Mouse (Mus musculus) stomach, embryonic 14.5 days (tissue): Measurements from ENCODE around the gene Tysnd1. TPM values are rescaled to one million over a fixed set of nuclear protein-coding genes. Genes with fewer than 3 reads are reported as not detected.
A peak's percentile ranks its signal among the peaks of the same experiment; 100 is the strongest.

ENCODE experiments used
- ATAC-seq: fragments of 200-750 bp; cut with Nextera tagmentation; 2 replicates; pipeline ENCODE4 v1.8.0; 2017; ENCODE audit warnings: low read depth, moderate TSS enrichment; ENCODE audit not compliant: insufficient number of reproducible peaks, insufficient read depth, low FRiP score
- H3K27ac ChIP-seq: fragments of 300-500 bp; sonication (generic); 2 replicates; pipeline ENCODE4 v1.5.1; 2014; ENCODE audit warnings: mild to moderate bottlenecking, low read length, moderate library complexity, mixed read lengths
- H3K27me3 ChIP-seq: fragments of 300-500 bp; sonication (generic); 2 replicates; pipeline ENCODE4 v1.6.1; 2014; ENCODE audit warnings: low read length, control low read depth, mixed read lengths; ENCODE audit not compliant: control insufficient read depth, insufficient read depth
- H3K36me3 ChIP-seq: fragments of 300-500 bp; sonication (generic); 2 replicates; pipeline ENCODE4 v1.6.1; 2014; ENCODE audit warnings: mild to moderate bottlenecking, control low read depth, low read length, moderate library complexity, mixed read lengths; ENCODE audit not compliant: control insufficient read depth, insufficient read depth
- H3K4me1 ChIP-seq: fragments of 300-500 bp; sonication (generic); 2 replicates; pipeline ENCODE4 v1.6.1; 2014; ENCODE audit warnings: low read length, control low read depth, mixed read lengths; ENCODE audit not compliant: control insufficient read depth, insufficient read depth
- H3K4me2 ChIP-seq: fragments of 300-500 bp; sonication (generic); replicated peaks from 2 replicates; pipeline ENCODE4 v1.6.1; 2014; ENCODE audit warnings: low read depth, low read length, control low read depth
- H3K4me3 ChIP-seq: fragments of 300-500 bp; sonication (generic); 2 replicates; pipeline ENCODE4 v1.5.1; 2014; ENCODE audit warnings: low read depth, low read length, control low read depth
- H3K9ac ChIP-seq: fragments of 300-500 bp; sonication (generic); replicated peaks from 2 replicates; pipeline ENCODE4 v1.6.1; 2014; ENCODE audit warnings: low read depth, mild to moderate bottlenecking, control low read depth, low read length, moderate library complexity, mixed read lengths
- H3K9me3 ChIP-seq: fragments of 300-500 bp; sonication (generic); 2 replicates; pipeline ENCODE4 v1.6.1; 2016; ENCODE audit warnings: low read depth, low read length, control low read depth; ENCODE audit not compliant: control insufficient read depth
- WGBS: fragments of 180-500 bp; shearing (Covaris S2); extraction: QIAGEN DNeasy Blood & Tissue Kit; methylation state at CpG from one replicate; pipeline ENCODE4 v1.1.7; 2014; 5-methylcytosine and 5-hydroxymethylcytosine counted together
- polyA plus RNA-seq: library from polyadenylated mRNA; unstranded; fragments of >200 nt; fragmentation: Nextera tagmentation; extraction: Ambion mirVana; gene quantifications from 2 replicates; pipeline ENCODE4 v1.2.1, GENCODE M21; 2014

Tysnd1 gene
- polyA plus RNA-seq, 1 experiment from 2014 or later = 27.5 TPM

DNA sequence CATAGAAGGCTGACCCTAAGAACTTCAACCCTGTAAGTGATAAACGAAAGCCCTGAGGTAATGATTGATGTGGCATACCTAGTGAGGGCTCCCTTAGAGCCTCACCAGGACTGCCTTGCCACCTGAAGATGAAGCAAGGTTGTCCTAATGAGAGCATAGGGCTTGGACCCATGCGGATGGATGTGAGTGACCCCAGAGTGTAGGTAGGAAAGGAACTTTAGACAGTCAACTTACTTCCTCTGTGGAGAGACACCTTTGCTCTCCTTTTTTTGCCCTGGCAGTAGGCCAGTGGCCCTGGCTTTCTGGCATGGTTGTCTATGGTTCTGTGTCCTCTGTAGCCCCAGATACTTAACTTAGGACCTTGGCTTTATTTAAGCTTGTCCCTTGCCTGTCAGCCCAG, 1.7 kb downstream of the Tysnd1 start:
- Histone ChIP-seq H3K27ac (no peak overlapping the region), H3K4me3 (peak overlapping the region; percentile 98), H3K9ac (0 out of 2 replicates have a peak overlapping the region, but pooled peaks have one; percentile 79), H3K27me3 (no peaks in the 10 kb centered on the region), H3K4me2 (peak overlapping the region; percentile 100), H3K4me1 (peaks cover 14% of the 10 kb centered on the region), H3K9me3 (no peaks in the 10 kb centered on the region), H3K36me3 (peaks cover 17% of the 10 kb centered on the region)
- ATAC-seq = no peak
- WGBS = 79% methylated on average over 2 of the region's 2 CpGs

DNA sequence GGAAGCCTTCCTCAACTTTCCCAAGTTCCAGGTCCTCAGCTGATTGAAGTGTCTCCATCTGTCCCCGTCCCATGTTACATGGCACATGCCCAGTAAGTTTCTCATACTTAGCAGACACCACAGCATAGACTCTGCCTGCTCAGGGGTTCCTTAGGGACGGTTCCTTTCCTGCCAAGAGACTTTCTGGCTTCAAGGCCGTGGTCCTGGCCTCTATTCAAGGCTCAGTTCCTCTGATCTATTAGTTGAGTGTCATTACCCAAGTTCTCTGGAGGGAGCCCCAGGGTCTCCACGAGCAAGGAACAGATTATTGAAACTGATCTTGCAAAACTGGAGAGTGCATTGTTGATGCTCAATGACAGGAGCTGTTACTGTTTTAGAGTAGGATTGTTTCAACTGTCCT, 9.3 kb downstream of the Tysnd1 start:
- Histone ChIP-seq H3K9ac (no peak overlapping the region), H3K27me3 (no peaks in the 10 kb centered on the region), H3K4me3 (no peak overlapping the region), H3K4me2 (no peak overlapping the region), H3K9me3 (no peaks in the 10 kb centered on the region), H3K36me3 (peaks cover 18% of the 10 kb centered on the region; the same call in 1 of the 2 replicates), H3K4me1 (no peaks in the 10 kb centered on the region), H3K27ac (no peak overlapping the region)
- WGBS = 81% methylated on average over 4 of the region's 4 CpGs
- no peak for ATAC-seq

DNA sequence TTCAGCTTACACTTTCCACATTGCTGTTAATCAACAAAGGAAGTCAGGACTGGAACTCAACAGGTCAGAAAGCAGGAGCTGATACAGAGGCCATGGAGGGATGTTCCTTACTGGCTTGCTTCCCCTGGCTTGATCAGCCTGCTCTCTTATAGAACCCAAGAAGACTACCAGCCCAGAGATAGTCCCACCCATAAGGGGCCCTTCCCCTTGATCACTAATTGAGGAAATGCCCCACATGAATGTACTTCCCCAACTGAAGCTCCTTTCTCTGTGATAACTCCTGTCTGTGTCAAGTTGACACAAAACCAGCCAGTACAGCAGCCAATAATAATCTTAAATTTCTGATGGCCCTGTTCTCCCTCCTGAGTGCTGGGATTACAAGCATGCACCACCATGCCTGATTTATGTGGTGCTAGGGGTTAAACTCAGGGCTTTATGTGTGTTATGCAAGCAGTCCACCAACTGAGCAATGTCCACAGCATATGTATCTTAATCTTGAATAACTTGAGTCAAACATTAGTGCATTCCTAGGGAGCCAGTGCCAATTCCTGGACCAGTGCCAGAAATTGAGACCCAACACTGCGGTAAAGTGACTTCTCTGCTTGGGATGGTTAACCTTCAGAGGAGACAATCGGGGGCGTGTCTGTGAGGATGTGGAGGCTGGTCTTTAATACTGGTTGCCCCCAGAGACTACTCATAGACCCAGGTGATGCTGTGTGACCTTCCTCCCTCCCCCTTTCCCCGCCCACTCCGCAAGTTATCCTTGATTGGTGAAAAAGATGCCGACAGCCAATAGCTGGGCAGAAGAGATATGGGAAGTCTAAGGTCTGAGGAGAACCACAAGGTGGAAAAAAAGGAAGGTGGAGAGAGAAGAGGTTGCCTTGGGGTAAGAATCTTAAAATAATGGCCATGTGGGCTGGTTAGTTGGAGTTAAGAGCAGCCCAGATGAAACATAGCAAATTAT, 11.4 kb downstream of the Tysnd1 start:
- Histone ChIP-seq H3K36me3 (peaks cover 14% of the 10 kb centered on the region; the same call in 1 of the 2 replicates), H3K4me3 (no peak overlapping the region), H3K4me2 (no peak overlapping the region), H3K9me3 (no peaks in the 10 kb centered on the region), H3K27ac (no peak overlapping the region), H3K27me3 (no peaks in the 10 kb centered on the region), H3K4me1 (no peaks in the 10 kb centered on the region), H3K9ac (no peak overlapping the region)
- 75% methylated on average over 6 of the region's 6 CpGs for WGBS
- ATAC-seq = no peak

- Histone ChIP-seq H3K4me1 (peaks cover 10% of the 10 kb centered on the region), H3K4me3 (no peak overlapping the region), H3K4me2 (no peak overlapping the region), H3K36me3 (no peaks in the 10 kb centered on the region), H3K27ac (no peak overlapping the region), H3K9ac (no peak overlapping the region), H3K27me3 (no peaks in the 10 kb centered on the region), H3K9me3 (no peaks in the 10 kb centered on the region)
- 72% methylated on average over 3 of the region's 3 CpGs for WGBS
- no peak for ATAC-seq
These were observed 18.3 kb downstream of the Tysnd1 start for GRCm38 (mm10) chr10:61713601-61714000.

GRCm38 (mm10) chr10:61714146-61714545, 18.8 kb downstream of the Tysnd1 start:
- no peaks in the 10 kb centered on the region for H3K27me3 ChIP-seq
- peaks cover 10% of the 10 kb centered on the region for H3K4me1 ChIP-seq
- H3K36me3 ChIP-seq = no peaks in the 10 kb centered on the region
- no peak overlapping the region for H3K9ac ChIP-seq
- no peaks in the 10 kb centered on the region for H3K9me3 ChIP-seq
- H3K4me3 ChIP-seq = no peak overlapping the region
- no peak overlapping the region for H3K27ac ChIP-seq
- WGBS = 90% methylated on average over 4 of the region's 4 CpGs
- H3K4me2 ChIP-seq = no peak overlapping the region
- ATAC-seq = no peak

DNA sequence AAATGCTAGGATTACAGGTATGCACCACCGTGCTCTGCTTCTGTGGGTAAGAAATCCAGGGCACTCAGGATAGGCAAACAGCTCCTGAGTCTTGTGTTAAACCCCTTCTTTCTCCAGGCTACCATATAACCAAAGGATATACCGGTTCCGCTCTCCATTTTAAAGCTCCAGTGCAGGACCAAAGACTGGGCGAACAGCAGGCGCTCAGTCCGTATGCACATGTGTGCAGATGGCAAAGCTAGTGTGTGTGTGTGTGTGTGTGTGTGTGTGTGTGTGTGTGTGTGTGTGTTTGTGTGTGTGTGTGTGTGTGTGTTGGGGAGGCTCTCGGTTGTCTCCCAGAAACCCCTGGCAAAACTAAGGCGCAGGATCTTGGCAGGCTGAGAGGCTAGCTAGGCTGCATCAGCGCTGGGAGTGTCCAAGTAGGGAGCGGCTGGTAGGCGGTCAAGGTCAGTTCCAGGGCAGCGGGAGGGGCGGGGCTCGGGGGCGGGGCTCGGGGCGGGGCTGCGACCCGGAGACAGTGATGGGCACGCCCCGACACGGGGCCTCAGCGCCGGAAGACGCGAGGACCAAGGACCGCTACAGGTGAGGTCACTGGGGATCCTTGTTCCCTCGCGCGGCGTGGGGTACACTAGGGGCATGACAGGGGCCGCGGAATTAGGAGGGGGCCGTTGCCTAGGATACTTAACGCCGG, 19.6 kb downstream of the Tysnd1 start, which contains the start of gene Aifm2:
Gene Aifm2 (plus strand): TSS at position 493 of the 691 bp plus-strand sequence.
- Histone ChIP-seq H3K9ac (peak within 1 kb of the TSS; percentile 30; the same call in 1 of the 2 replicates), H3K27ac (0 out of 2 replicates have a peak within 1 kb of the TSS, but pooled peaks have one; percentile 23), H3K9me3 (no peaks in the 10 kb centered on the region), H3K4me2 (peak within 1 kb of the TSS; percentile 89), H3K27me3 (no peaks in the 10 kb centered on the region), H3K4me3 (peak within 1 kb of the TSS; percentile 53), H3K36me3 (no peaks in the 10 kb centered on the region), H3K4me1 (peaks cover 10% of the 10 kb centered on the region)
- 11% methylated on average over 35 of the region's 36 CpGs for WGBS
- ATAC-seq = peak; percentile 93

GRCm38 (mm10) chr10:61715462-61715837, 20.1 kb downstream of the Tysnd1 start:
- peak overlapping the region; percentile 89 for H3K4me2 ChIP-seq
- under 1% methylated on average over 11 of the region's 11 CpGs for WGBS
- H3K27ac ChIP-seq = no peak overlapping the region
- H3K4me3 ChIP-seq = peak overlapping the region; percentile 53
- H3K9ac ChIP-seq = peak overlapping the region; percentile 30; the same call in 1 of the 2 replicates
- no peaks in the 10 kb centered on the region for H3K9me3 ChIP-seq
- no peaks in the 10 kb centered on the region for H3K27me3 ChIP-seq
- no peaks in the 10 kb centered on the region for H3K36me3 ChIP-seq
- no peak; the same call in 1 of the 2 replicates for ATAC-seq
- peaks cover 10% of the 10 kb centered on the region for H3K4me1 ChIP-seq
